Mouse (Mus musculus): Measurements from ENCODE around the gene Ccdc182.

- TF ChIP-seq CTCF (IDR thresholded peaks at IDR 0.05; ENCODE audit: low read depth), result no peak
- TF ChIP-seq EP300 (IDR thresholded peaks at IDR 0.05; ENCODE audit: low read depth), result no peak
These were observed 42.6 kb upstream of the Ccdc182 start for GRCm38 (mm10) chr11:88251295-88251694.
